Mouse (Mus musculus) neural tube, embryonic 14.5 days (tissue): ENCODE data around the gene Atxn7l2. TPM values are rescaled to one million over a fixed set of nuclear protein-coding genes. Genes with fewer than 3 reads are reported as not detected.

Source experiments
- ATAC-seq: fragments of 200-750 bp; cut with Nextera tagmentation; 2 replicates; pipeline ENCODE4 v1.8.0; 2017; ENCODE audit warnings: low read depth, mild to moderate bottlenecking, moderate TSS enrichment, moderate library complexity
- H3K27ac ChIP-seq: fragments of 300-500 bp; sonication (generic); 2 replicates; pipeline ENCODE4 v1.5.1; 2014; ENCODE audit warnings: low read depth, mild to moderate bottlenecking, control low read depth, low read length, moderate library complexity, mixed read lengths
- H3K27me3 ChIP-seq: fragments of 300-500 bp; sonication (generic); 2 replicates; pipeline ENCODE4 v1.6.1; 2014; ENCODE audit warnings: low read length; ENCODE audit not compliant: control insufficient read depth, insufficient read depth
- H3K36me3 ChIP-seq: fragments of 300-500 bp; sonication (generic); 2 replicates; pipeline ENCODE4 v1.6.1; 2014; ENCODE audit warnings: low read length, mixed read lengths; ENCODE audit not compliant: control insufficient read depth, insufficient read depth
- H3K4me1 ChIP-seq: fragments of 300-500 bp; sonication (generic); 2 replicates; pipeline ENCODE4 v1.6.1; 2014; ENCODE audit warnings: low read length; ENCODE audit not compliant: control insufficient read depth, insufficient read depth
- H3K4me2 ChIP-seq: fragments of 300-500 bp; sonication (generic); 2 replicates; pipeline ENCODE4 v1.6.1; 2014; ENCODE audit warnings: mild to moderate bottlenecking, low read depth, low read length, control low read depth
- H3K4me3 ChIP-seq: fragments of 300-500 bp; sonication (generic); 2 replicates; pipeline ENCODE4 v1.5.1; 2014; ENCODE audit warnings: low read depth, low read length, control low read depth, mixed read lengths
- H3K9ac ChIP-seq: fragments of 300-500 bp; sonication (generic); replicated peaks from 2 replicates; pipeline ENCODE4 v1.6.1; 2014; ENCODE audit warnings: low read depth, mild to moderate bottlenecking, control low read depth, low read length, mixed read lengths
- H3K9me3 ChIP-seq: fragments of 300-500 bp; sonication (generic); 2 replicates; pipeline ENCODE4 v1.6.1; 2016; ENCODE audit warnings: low read length; ENCODE audit not compliant: control insufficient read depth
- WGBS: fragments of 180-500 bp; shearing (Covaris S2); extraction: QIAGEN DNeasy Blood & Tissue Kit; methylation state at CpG from one replicate; pipeline ENCODE4 v1.1.7; 2014; 5-methylcytosine and 5-hydroxymethylcytosine counted together
- polyA plus RNA-seq: library from polyadenylated mRNA; unstranded; fragments of >200 nt; fragmentation: Nextera tagmentation; extraction: Ambion mirVana; gene quantifications from 2 replicates; pipeline ENCODE4 v1.2.1, GENCODE M21; 2014

Gene Atxn7l2
- polyA plus RNA-seq, 1 experiment from 2014 or later: 24.0 TPM

GRCm38 (mm10) chr3:108152290-108152689, 58.4 kb downstream of the Atxn7l2 start:
- Histone ChIP-seq H3K9ac (no peak overlapping the region), H3K27ac (no peak overlapping the region), H3K27me3 (no peaks in the 10 kb centered on the region), H3K36me3 (no peaks in the 10 kb centered on the region), H3K9me3 (no peaks in the 10 kb centered on the region), H3K4me3 (no peak overlapping the region), H3K4me1 (0 out of 2 replicates have a peak, but pooled peaks cover 2% of the 10 kb centered on the region), H3K4me2 (no peak overlapping the region)
- ATAC-seq: no peak
- WGBS: 93% methylated on average over 3 of the region's 3 CpGs

Other genes starting within 250 kb of the Atxn7l2 start
- not detected in 2 replicates for gene Gstm3, start 241.7 kb downstream of the Atxn7l2 start, polyA plus RNA-seq
- gene Gstm2, start 224.5 kb downstream of the Atxn7l2 start, polyA plus RNA-seq: 1.2 and 6.6 TPM in 2 replicates
- gene Gstm1, start 193.0 kb downstream of the Atxn7l2 start, polyA plus RNA-seq: 123 and 186 TPM in 2 replicates
- gene Gstm4, start 166.0 kb downstream of the Atxn7l2 start, polyA plus RNA-seq: 17.7 and 18.6 TPM in 2 replicates
- 51.7 and 53.5 TPM in 2 replicates for gene Ampd2, start 124.3 kb downstream of the Atxn7l2 start, polyA plus RNA-seq
- 0.24 TPM in 1 of 2 replicates, not detected in the other for gene Gnat2, start 118.1 kb downstream of the Atxn7l2 start, polyA plus RNA-seq
- gene Gnai3, start 64.8 kb downstream of the Atxn7l2 start, polyA plus RNA-seq: 108 and 141 TPM in 2 replicates
- 2.7 and 4.5 TPM in 2 replicates for gene Gpr61, start 56.1 kb downstream of the Atxn7l2 start, polyA plus RNA-seq
- 11.2 TPM in 2 replicates for gene Amigo1, start 24.6 kb downstream of the Atxn7l2 start, polyA plus RNA-seq
- 2.0 and 2.3 TPM in 2 replicates for gene Cyb561d1, start 9.7 kb downstream of the Atxn7l2 start, polyA plus RNA-seq
- gene Sypl2, start 15.7 kb upstream of the Atxn7l2 start, polyA plus RNA-seq: 0.14 and 0.32 TPM in 2 replicates
- 243 TPM in 2 replicates for gene Psma5, start 46.0 kb upstream of the Atxn7l2 start, polyA plus RNA-seq
- gene Sort1, start 73.1 kb upstream of the Atxn7l2 start, polyA plus RNA-seq: 19.4 and 26.7 TPM in 2 replicates
- gene Mybphl, start 154.0 kb upstream of the Atxn7l2 start, polyA plus RNA-seq: 0.48 TPM in 1 of 2 replicates, not detected in the other
- 3.2 and 3.5 TPM in 2 replicates for gene Psrc1, start 172.9 kb upstream of the Atxn7l2 start, polyA plus RNA-seq
- 50.4 and 56.7 TPM in 2 replicates for gene Celsr2, start 204.6 kb upstream of the Atxn7l2 start, polyA plus RNA-seq
- 223 and 244 TPM in 2 replicates for gene Sars, start 234.3 kb upstream of the Atxn7l2 start, polyA plus RNA-seq